Mouse (Mus musculus): ENCODE measurements around the gene Dsel.

The Dsel gene

GRCm38 (mm10) chr1:111864779-111865165, at the start of gene Dsel:
Dsel (minus strand) TSS chr1:111864918.
- peak; percentile 92 to 94 for DNase-seq

GRCm38 (mm10) chr1:111911424-111911823, 46.7 kb upstream of the Dsel start:
- no peak for DNase-seq

GRCm38 (mm10) chr1:111883336-111883735, 18.6 kb upstream of the Dsel start:
- no peak for DNase-seq

GRCm38 (mm10) chr1:111875784-111876183, 11.1 kb upstream of the Dsel start:
- DNase-seq, result no peak

- no peak for DNase-seq
These were observed 8.5 kb upstream of the Dsel start for GRCm38 (mm10) chr1:111873196-111873595.

- DNase-seq, result no peak
These were observed 749 bp upstream of the Dsel start for GRCm38 (mm10) chr1:111865467-111865866.

GRCm38 (mm10) chr1:111864063-111864778, 497 bp downstream of the Dsel start:
- peak; percentile 60 to 72 for DNase-seq

GRCm38 (mm10) chr1:111857852-111858251, 6.9 kb downstream of the Dsel start:
- DNase-seq, result no peak

- DNase-seq, result no peak
These were observed 12.3 kb downstream of the Dsel start for GRCm38 (mm10) chr1:111852439-111852838.

- no peak for DNase-seq
These were observed 31.0 kb downstream of the Dsel start for GRCm38 (mm10) chr1:111833583-111834225.

Measured in lung, adult 18-20 months (tissue).